Mouse (Mus musculus) C2C12 (cell line): ENCODE data around the gene Gtf2e1.

Experiments
- CEBPB ChIP-seq: IDR thresholded peaks from one replicate; pipeline ENCODE4 v1.6.1; 2011; ENCODE audit warnings: low read depth, mild to moderate bottlenecking, control low read depth, moderate library complexity
- CTCF ChIP-seq: IDR thresholded peaks from one replicate; pipeline ENCODE4 v1.5.1; 2011; ENCODE audit not compliant: control insufficient read depth, insufficient read depth, insufficient read length
- FOSL1 ChIP-seq: IDR thresholded peaks from one replicate; pipeline ENCODE4 v1.8.0; 2011; ENCODE audit warnings: mild to moderate bottlenecking, low read length; ENCODE audit not compliant: poor library complexity, insufficient read depth, severe bottlenecking
- MAX ChIP-seq: IDR thresholded peaks from one replicate; pipeline ENCODE4 v1.6.1; 2011; ENCODE audit warnings: mild to moderate bottlenecking, control low read depth
- MYOD1 ChIP-seq: IDR thresholded peaks from one replicate; pipeline ENCODE4 v1.6.1; 2011; ENCODE audit warnings: low read depth; ENCODE audit not compliant: control insufficient read depth, insufficient read length
- MYOG ChIP-seq: IDR thresholded peaks from one replicate; pipeline ENCODE4 v1.6.1; 2011; ENCODE audit not compliant: control insufficient read depth, insufficient read length; ENCODE audit errors: extremely low read depth
- USF1 ChIP-seq: IDR thresholded peaks from one replicate; pipeline ENCODE4 v1.6.1; 2011; ENCODE audit warnings: low read depth, mild to moderate bottlenecking, control low read depth, moderate library complexity

GRCm38 (mm10) chr16:37526688-37527223, 12.8 kb downstream of the Gtf2e1 start:
- TF ChIP-seq CTCF = no peak
- no peak for TF ChIP-seq MAX
- TF ChIP-seq CEBPB = no peak
- no peak for TF ChIP-seq USF1
- no peak for TF ChIP-seq MYOG
- no peak for TF ChIP-seq FOSL1
- TF ChIP-seq MYOD1 = no peak
